Mouse (Mus musculus): ENCODE measurements around the gene Dimt1.

- TF ChIP-seq CTCF (IDR thresholded peaks at IDR 0.05) (no peak), EP300 (IDR thresholded peaks at IDR 0.05) (no peak)
These were observed 8.0 kb downstream of the Dimt1 start for GRCm38 (mm10) chr13:106954880-106955279.
